Mouse (Mus musculus) layer of hippocampus, adult 11-12 months (tissue): ENCODE data around the gene Nmrk2.

Source experiments
- DNase-seq: peaks from one replicate; pipeline ENCODE4 v3.0.0; 2022; ENCODE audit warnings: low spot score

The Nmrk2 gene

GRCm38 (mm10) chr10:81216810-81217209 lies 15.0 kb upstream of the Nmrk2 start:
- DNase-seq: no peak

DNA sequence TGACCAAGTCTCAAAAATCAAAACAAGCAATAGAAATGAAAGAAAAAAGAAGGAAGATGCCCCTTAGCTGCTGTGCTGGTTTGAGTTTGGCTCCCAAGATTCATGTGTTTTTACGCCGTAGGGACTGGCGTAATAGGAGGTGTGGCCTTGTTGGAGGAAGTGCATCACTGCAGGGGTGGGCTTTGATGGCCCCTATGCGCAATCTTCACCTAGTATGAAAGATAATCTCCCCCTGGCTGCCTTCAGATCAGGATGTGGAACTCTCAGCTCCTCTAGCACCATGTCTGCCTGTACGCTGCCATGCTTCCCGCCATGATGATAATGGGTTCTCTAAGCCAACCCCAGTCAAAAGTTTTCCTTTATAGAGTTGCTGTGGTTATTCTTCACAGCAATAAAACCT lies 14.4 kb upstream of the Nmrk2 start:
- no peak for DNase-seq

- peak; percentile 6 for DNase-seq
Observed at GRCm38 (mm10) chr10:81210154-81210553, 8.3 kb upstream of the Nmrk2 start.

- no peak for DNase-seq
Observed at GRCm38 (mm10) chr10:81204137-81204536, 2.3 kb upstream of the Nmrk2 start.

DNA sequence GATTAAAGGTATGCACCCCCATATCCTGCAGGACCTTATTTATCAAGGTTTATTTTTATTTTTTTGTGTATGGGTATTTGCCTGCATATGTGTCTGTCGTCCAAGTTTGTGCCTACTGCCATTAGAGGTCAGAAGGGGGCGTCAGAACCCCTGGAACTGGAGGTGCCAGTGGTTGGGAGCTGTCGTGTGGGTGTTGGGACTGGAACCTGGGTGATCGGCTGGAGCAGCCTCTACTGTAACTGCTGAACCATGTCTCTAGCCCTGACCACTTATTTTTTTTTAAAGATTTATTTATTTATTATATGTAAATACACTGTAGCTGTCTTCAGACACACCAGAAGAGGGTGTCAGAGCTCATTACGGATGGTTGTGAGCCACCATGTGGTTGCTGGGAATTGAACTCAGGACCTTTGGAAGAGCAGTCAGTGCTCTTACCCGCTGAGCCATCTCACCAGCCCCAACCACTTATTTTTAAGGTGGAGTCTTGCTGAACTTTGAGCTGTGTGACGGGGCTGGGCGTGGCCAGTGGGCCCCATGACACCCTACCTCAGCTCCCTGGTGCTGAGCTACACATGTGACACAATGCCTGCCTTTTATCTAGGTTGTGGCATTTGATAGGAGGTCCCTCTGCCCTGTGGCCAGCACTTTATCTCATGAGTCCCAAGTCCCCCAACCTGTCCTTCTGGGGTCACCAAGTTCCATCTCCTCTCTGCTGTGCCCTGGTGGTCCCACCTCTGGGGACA lies 1.3 kb upstream of the Nmrk2 start:
- DNase-seq: peak; percentile 4

- DNase-seq: no peak
Observed at GRCm38 (mm10) chr10:81200605-81201287, 1.1 kb downstream of the Nmrk2 start.

DNA sequence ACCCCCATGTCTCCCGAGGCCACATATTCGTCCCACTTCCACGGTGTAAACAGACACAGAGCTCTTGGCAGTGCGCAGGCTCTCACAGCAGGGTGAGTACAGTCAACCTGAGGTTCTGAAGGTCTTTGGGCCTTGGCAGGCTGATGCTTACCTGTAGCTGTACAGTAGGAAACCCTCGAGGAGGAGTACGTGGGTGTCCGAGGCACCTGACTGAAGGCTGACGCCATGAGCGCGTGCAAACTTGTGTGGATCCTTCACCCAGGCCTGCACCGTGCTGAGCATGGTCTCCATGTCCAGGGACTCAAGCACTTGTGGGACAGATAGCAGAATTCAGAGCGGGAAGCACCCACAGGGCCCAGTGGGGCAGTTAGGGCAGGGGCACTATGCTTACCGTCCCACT lies 1.7 kb downstream of the Nmrk2 start:
- DNase-seq: no peak

DNA sequence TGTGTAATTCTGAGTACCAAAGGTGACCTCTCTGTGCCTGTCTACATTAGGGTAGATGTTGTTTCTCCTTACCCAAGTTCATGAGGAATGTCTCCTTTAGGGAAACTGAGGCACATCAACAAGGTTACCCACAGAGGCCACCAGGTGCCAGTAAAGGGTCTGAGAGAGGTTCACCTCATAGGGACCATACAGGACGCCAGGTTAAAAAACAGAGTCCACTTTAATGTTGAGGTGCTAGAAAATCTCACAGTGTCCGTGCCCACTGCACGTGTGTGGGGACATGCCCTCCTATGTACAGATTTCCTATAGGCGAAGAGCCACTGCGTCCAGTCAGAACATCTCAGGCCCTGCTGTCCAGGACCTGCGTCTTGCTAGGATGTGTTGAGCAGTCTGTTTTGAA lies 2.9 kb downstream of the Nmrk2 start:
- DNase-seq: no peak

DNA sequence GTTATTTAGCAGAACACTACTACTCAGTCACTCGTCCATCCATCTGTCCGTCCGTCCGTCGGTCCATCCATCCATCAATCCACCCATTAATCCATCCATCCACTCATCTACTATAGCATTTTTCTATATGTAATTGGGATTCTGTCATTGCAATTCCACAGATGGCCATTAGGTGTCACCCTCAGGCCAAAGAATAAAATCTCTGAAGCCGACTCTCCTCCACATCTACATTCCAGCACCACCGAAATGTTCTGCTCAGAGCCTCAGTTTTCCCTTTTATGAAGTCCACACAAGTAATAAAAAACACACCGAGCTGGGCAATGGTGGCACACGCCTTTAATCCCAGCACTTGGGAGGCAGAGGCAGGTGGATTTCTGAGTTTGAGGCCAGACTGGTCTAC lies 3.6 kb downstream of the Nmrk2 start:
- DNase-seq: peak; percentile 79

GRCm38 (mm10) chr10:81197305-81197704 lies 4.5 kb downstream of the Nmrk2 start:
- DNase-seq: no peak

GRCm38 (mm10) chr10:81196470-81197065 lies 5.3 kb downstream of the Nmrk2 start:
- DNase-seq: no peak

GRCm38 (mm10) chr10:81195300-81195699 lies 6.6 kb downstream of the Nmrk2 start:
- no peak for DNase-seq

- DNase-seq: no peak
Observed at GRCm38 (mm10) chr10:81193991-81194774, 7.7 kb downstream of the Nmrk2 start.

DNA sequence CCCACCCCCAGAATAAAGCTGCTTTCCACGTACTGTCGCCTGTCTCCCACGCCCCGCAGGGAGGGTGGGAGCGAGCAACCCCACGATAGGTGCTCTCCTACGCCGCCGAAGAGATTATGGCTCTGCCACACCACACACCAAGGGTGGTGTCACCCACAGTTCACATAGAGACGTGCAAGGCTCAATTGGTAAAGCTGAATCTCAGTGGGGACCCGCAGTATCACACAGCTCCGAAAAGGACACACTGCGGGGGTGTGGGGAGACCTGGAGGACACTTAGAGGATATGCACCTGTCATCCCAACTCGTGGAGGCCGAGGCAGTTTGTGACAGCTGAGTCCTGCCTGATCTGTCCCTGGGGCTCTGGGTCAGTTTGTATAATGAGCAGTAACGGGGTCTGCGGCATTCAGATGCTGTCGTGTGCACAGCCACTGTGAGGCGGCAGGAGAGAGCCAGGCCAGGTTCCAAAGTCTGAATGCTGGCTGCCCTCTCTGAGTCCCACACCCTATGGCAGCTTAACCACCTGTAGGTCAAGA lies 8.8 kb downstream of the Nmrk2 start:
- no peak for DNase-seq

- DNase-seq: peak; percentile 89
Observed at GRCm38 (mm10) chr10:81192270-81192967, 9.4 kb downstream of the Nmrk2 start.

- DNase-seq: no peak
Observed at GRCm38 (mm10) chr10:81191342-81191982, 10.4 kb downstream of the Nmrk2 start.

DNA sequence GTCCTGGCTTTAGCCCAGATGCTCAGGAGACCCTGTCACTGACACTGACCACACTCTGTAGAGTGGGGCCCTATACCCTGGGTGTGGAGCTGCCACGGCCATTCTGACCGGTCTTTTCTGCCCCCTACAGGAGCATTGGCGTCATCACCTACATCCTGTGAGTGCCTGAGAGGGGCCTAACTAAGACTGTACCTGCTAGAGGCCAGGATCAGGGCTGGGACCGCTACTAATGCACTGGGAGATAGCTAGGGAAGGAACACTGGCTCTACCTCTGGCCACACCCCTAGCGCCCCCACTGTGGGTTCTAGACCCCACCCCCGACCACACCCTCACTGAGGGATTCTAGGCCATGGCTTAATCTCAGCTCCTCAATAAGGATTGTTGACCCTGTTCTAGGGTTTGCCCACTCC lies 10.9 kb downstream of the Nmrk2 start:
- DNase-seq: no peak

GRCm38 (mm10) chr10:81190236-81190911 lies 11.5 kb downstream of the Nmrk2 start:
- no peak for DNase-seq

DNA sequence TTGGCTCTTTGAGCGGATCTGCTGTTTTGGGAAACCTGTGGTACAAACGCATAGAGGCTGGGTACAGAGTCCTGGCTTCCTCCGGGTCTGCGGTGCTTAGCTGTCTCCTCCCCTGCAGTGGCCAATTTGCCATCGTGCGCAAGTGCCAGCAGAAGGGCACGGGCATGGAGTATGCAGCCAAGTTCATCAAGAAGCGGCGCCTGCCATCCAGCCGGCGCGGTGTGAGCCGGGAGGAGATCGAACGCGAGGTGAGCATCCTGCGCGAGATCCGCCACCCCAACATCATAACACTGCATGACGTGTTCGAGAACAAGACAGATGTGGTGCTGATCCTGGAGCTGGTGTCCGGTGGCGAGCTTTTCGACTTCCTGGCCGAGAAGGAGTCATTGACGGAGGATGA lies 12.0 kb downstream of the Nmrk2 start:
- DNase-seq: no peak

DNA sequence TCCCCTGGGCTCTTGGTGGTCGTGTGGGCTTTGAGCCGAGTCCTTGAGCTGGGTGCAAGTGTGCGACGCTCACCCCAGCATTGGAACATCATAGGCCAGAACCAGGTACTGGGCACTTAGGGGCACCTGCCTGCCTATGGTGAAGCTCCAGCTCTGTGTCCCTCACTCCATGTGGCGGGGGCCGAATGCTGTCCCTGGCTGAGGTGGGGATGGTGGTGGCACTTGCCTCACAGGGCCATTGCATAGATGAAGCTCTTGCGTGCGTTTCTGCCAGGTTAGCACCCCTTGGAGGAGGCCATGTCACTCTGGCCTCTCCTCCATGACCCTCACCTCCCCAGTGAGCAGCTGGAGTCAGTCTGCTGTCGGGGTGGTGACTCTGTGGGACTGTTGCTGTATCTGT lies 14.7 kb downstream of the Nmrk2 start:
- no peak for DNase-seq

- DNase-seq: no peak
Observed at GRCm38 (mm10) chr10:81184765-81185164, 17.1 kb downstream of the Nmrk2 start.
